Mouse (Mus musculus) intestine, embryonic 15.5 days (tissue): ENCODE results near the gene Myh2. TPM values are rescaled to one million over a fixed set of nuclear protein-coding genes. Genes with fewer than 3 reads are reported as not detected.

Experiments used
- ATAC-seq: fragments of 200-750 bp; cut with Nextera tagmentation; 2 replicates; pipeline ENCODE4 v1.8.0; 2017; ENCODE audit warnings: moderate TSS enrichment, moderate library complexity
- H3K27ac ChIP-seq: fragments of 300-500 bp; sonication (generic); 2 replicates; pipeline ENCODE4 v1.5.1; 2015; ENCODE audit warnings: mild to moderate bottlenecking, inconsistent platforms
- H3K27me3 ChIP-seq: fragments of 300-500 bp; sonication (generic); replicated peaks from 2 replicates; pipeline ENCODE4 v1.6.1; 2015; ENCODE audit warnings: inconsistent platforms
- H3K36me3 ChIP-seq: fragments of 300-500 bp; sonication (generic); 2 replicates; pipeline ENCODE4 v1.6.1; 2015; ENCODE audit warnings: inconsistent platforms
- H3K4me1 ChIP-seq: fragments of 300-500 bp; sonication (generic); replicated peaks from 2 replicates; pipeline ENCODE4 v1.6.1; 2015; ENCODE audit warnings: inconsistent platforms
- H3K4me2 ChIP-seq: fragments of 300-500 bp; sonication (generic); replicated peaks from 2 replicates; pipeline ENCODE4 v1.6.1; 2015; ENCODE audit warnings: mild to moderate bottlenecking, inconsistent platforms
- H3K4me3 ChIP-seq: fragments of 300-500 bp; sonication (generic); replicated peaks from 2 replicates; pipeline ENCODE4 v1.5.1; 2015; ENCODE audit warnings: inconsistent platforms
- H3K9ac ChIP-seq: fragments of 300-500 bp; sonication (generic); 2 replicates; pipeline ENCODE4 v1.6.1; 2015; ENCODE audit warnings: inconsistent platforms
- H3K9me3 ChIP-seq: fragments of 300-500 bp; sonication (generic); 2 replicates; pipeline ENCODE4 v1.6.1; 2016; ENCODE audit warnings: inconsistent platforms
- WGBS: fragments of 180-500 bp; shearing (Covaris S2); methylation state at CpG from one replicate; pipeline ENCODE4 v1.1.7; 2015; 5-methylcytosine and 5-hydroxymethylcytosine counted together
- polyA plus RNA-seq: library from polyadenylated mRNA; unstranded; fragments of >200 nt; fragmentation: Nextera tagmentation; extraction: Ambion mirVana; gene quantifications from 2 replicates; pipeline ENCODE4 v1.2.1, GENCODE M21; 2015

The Myh2 gene
- polyA plus RNA-seq, 1 experiment from 2014 or later = not detected

- H3K9ac ChIP-seq = no peak overlapping the region
- H3K4me1 ChIP-seq = no peaks in the 10 kb centered on the region
- 92% methylated on average over 4 of the region's 4 CpGs for WGBS
- H3K36me3 ChIP-seq = no peaks in the 10 kb centered on the region
- no peak for ATAC-seq
- no peaks in the 10 kb centered on the region for H3K27me3 ChIP-seq
- H3K4me2 ChIP-seq = no peak overlapping the region
- no peak overlapping the region for H3K4me3 ChIP-seq
- H3K27ac ChIP-seq = no peak overlapping the region
- H3K9me3 ChIP-seq = no peaks in the 10 kb centered on the region
Observed at GRCm38 (mm10) chr11:67163701-67164100, 7.1 kb upstream of the Myh2 start.

GRCm38 (mm10) chr11:67164851-67165250 lies 6.0 kb upstream of the Myh2 start:
- H3K4me1 ChIP-seq = no peaks in the 10 kb centered on the region
- no peak overlapping the region for H3K4me2 ChIP-seq
- H3K9ac ChIP-seq = no peak overlapping the region
- ATAC-seq = no peak
- H3K9me3 ChIP-seq = no peaks in the 10 kb centered on the region
- no peak overlapping the region for H3K27ac ChIP-seq
- no peaks in the 10 kb centered on the region for H3K27me3 ChIP-seq
- H3K36me3 ChIP-seq = no peaks in the 10 kb centered on the region
- 60% methylated on average over 5 of the region's 5 CpGs for WGBS
- no peak overlapping the region for H3K4me3 ChIP-seq

- Histone ChIP-seq H3K9me3 (no peaks in the 10 kb centered on the region), H3K4me2 (no peak overlapping the region), H3K9ac (no peak overlapping the region), H3K4me3 (no peak overlapping the region), H3K27me3 (no peaks in the 10 kb centered on the region), H3K4me1 (no peaks in the 10 kb centered on the region), H3K27ac (no peak overlapping the region), H3K36me3 (no peaks in the 10 kb centered on the region)
- no peak for ATAC-seq
- WGBS = 63% methylated on average over 5 of the region's 5 CpGs
Observed at GRCm38 (mm10) chr11:67169301-67169700, 1.5 kb upstream of the Myh2 start.

GRCm38 (mm10) chr11:67172439-67172838 lies 1.6 kb downstream of the Myh2 start:
- H3K4me2 ChIP-seq = no peak overlapping the region
- no peak overlapping the region for H3K9ac ChIP-seq
- H3K27ac ChIP-seq = no peak overlapping the region
- 70% methylated on average over 2 of the region's 2 CpGs for WGBS
- no peak for ATAC-seq
- no peaks in the 10 kb centered on the region for H3K4me1 ChIP-seq
- H3K4me3 ChIP-seq = no peak overlapping the region
- no peaks in the 10 kb centered on the region for H3K27me3 ChIP-seq
- H3K36me3 ChIP-seq = no peaks in the 10 kb centered on the region
- no peaks in the 10 kb centered on the region for H3K9me3 ChIP-seq

- H3K9me3 ChIP-seq = no peaks in the 10 kb centered on the region
- no peak overlapping the region for H3K27ac ChIP-seq
- H3K9ac ChIP-seq = no peak overlapping the region
- H3K4me1 ChIP-seq = no peaks in the 10 kb centered on the region
- H3K27me3 ChIP-seq = no peaks in the 10 kb centered on the region
- ATAC-seq = no peak
- no peak overlapping the region for H3K4me3 ChIP-seq
- no peak overlapping the region for H3K4me2 ChIP-seq
- H3K36me3 ChIP-seq = no peaks in the 10 kb centered on the region
- 71% methylated on average over 5 of the region's 5 CpGs for WGBS
Observed at GRCm38 (mm10) chr11:67176376-67176775, 5.5 kb downstream of the Myh2 start.

GRCm38 (mm10) chr11:67190316-67190715 lies 19.5 kb downstream of the Myh2 start:
- Histone ChIP-seq H3K4me1 (no peaks in the 10 kb centered on the region), H3K4me2 (no peak overlapping the region), H3K27ac (no peak overlapping the region), H3K9ac (no peak overlapping the region), H3K9me3 (no peaks in the 10 kb centered on the region), H3K36me3 (no peaks in the 10 kb centered on the region), H3K27me3 (no peaks in the 10 kb centered on the region), H3K4me3 (no peak overlapping the region)
- 81% methylated on average over 10 of the region's 10 CpGs for WGBS
- no peak for ATAC-seq

- WGBS = 86% methylated on average over 2 of the region's 2 CpGs
- Histone ChIP-seq H3K9me3 (no peaks in the 10 kb centered on the region), H3K4me3 (no peak overlapping the region), H3K36me3 (no peaks in the 10 kb centered on the region), H3K27ac (no peak overlapping the region), H3K4me2 (no peak overlapping the region), H3K9ac (no peak overlapping the region), H3K4me1 (no peaks in the 10 kb centered on the region), H3K27me3 (no peaks in the 10 kb centered on the region)
- no peak for ATAC-seq
Observed at GRCm38 (mm10) chr11:67190814-67191213, 20.0 kb downstream of the Myh2 start.

GRCm38 (mm10) chr11:67191496-67191895 lies 20.7 kb downstream of the Myh2 start:
- Histone ChIP-seq H3K36me3 (no peaks in the 10 kb centered on the region), H3K27ac (no peak overlapping the region), H3K27me3 (no peaks in the 10 kb centered on the region), H3K4me3 (no peak overlapping the region), H3K4me2 (no peak overlapping the region), H3K9ac (no peak overlapping the region), H3K4me1 (no peaks in the 10 kb centered on the region), H3K9me3 (no peaks in the 10 kb centered on the region)
- 87% methylated on average over 14 of the region's 14 CpGs for WGBS
- no peak for ATAC-seq

- Histone ChIP-seq H3K27me3 (no peaks in the 10 kb centered on the region), H3K36me3 (no peaks in the 10 kb centered on the region), H3K4me2 (no peak overlapping the region), H3K27ac (no peak overlapping the region), H3K4me3 (no peak overlapping the region), H3K9me3 (no peaks in the 10 kb centered on the region), H3K4me1 (no peaks in the 10 kb centered on the region), H3K9ac (no peak overlapping the region)
- WGBS = 48% methylated on average over 1 of the region's 1 CpGs
- ATAC-seq = no peak
Observed at GRCm38 (mm10) chr11:67199321-67199720, 28.5 kb downstream of the Myh2 start.

GRCm38 (mm10) chr11:67199752-67200151 lies 28.9 kb downstream of the Myh2 start, which contains the start of gene Myh1:
Gene Myh1 (plus strand): TSS chr11:67200052.
- ATAC-seq = no peak
- no peak within 1 kb of the TSS for H3K4me2 ChIP-seq
- H3K9ac ChIP-seq = no peak within 1 kb of the TSS
- no peaks in the 10 kb centered on the region for H3K9me3 ChIP-seq
- 89% methylated on average over 4 of the region's 4 CpGs for WGBS
- H3K36me3 ChIP-seq = no peaks in the 10 kb centered on the region
- H3K27ac ChIP-seq = no peak within 1 kb of the TSS
- no peaks in the 10 kb centered on the region for H3K4me1 ChIP-seq
- no peak within 1 kb of the TSS for H3K4me3 ChIP-seq
- no peaks in the 10 kb centered on the region for H3K27me3 ChIP-seq

- Histone ChIP-seq H3K9me3 (no peaks in the 10 kb centered on the region), H3K27ac (no peak overlapping the region), H3K36me3 (no peaks in the 10 kb centered on the region), H3K4me2 (no peak overlapping the region), H3K9ac (no peak overlapping the region), H3K27me3 (no peaks in the 10 kb centered on the region), H3K4me3 (no peak overlapping the region), H3K4me1 (no peaks in the 10 kb centered on the region)
- no peak for ATAC-seq
- 73% methylated on average over 3 of the region's 3 CpGs for WGBS
Observed at GRCm38 (mm10) chr11:67204766-67205165, 33.9 kb downstream of the Myh2 start.

- H3K9me3 ChIP-seq = no peaks in the 10 kb centered on the region
- H3K27ac ChIP-seq = no peak overlapping the region
- H3K4me2 ChIP-seq = no peak overlapping the region
- no peak for ATAC-seq
- no peaks in the 10 kb centered on the region for H3K27me3 ChIP-seq
- no peaks in the 10 kb centered on the region for H3K4me1 ChIP-seq
- H3K9ac ChIP-seq = no peak overlapping the region
- H3K36me3 ChIP-seq = no peaks in the 10 kb centered on the region
- H3K4me3 ChIP-seq = no peak overlapping the region
- WGBS = 91% methylated on average over 8 of the region's 8 CpGs
Observed at GRCm38 (mm10) chr11:67221803-67222202, 51.0 kb downstream of the Myh2 start.

- H3K4me3 ChIP-seq = no peak overlapping the region
- H3K9ac ChIP-seq = no peak overlapping the region
- H3K4me2 ChIP-seq = no peak overlapping the region
- WGBS = 78% methylated on average over 3 of the region's 3 CpGs
- no peak overlapping the region for H3K27ac ChIP-seq
- H3K27me3 ChIP-seq = no peaks in the 10 kb centered on the region
- ATAC-seq = no peak
- H3K36me3 ChIP-seq = no peaks in the 10 kb centered on the region
- no peaks in the 10 kb centered on the region for H3K4me1 ChIP-seq
- no peaks in the 10 kb centered on the region for H3K9me3 ChIP-seq
Observed at GRCm38 (mm10) chr11:67224466-67224865, 53.6 kb downstream of the Myh2 start.
